Mouse (Mus musculus) heart, embryonic 12.5 days (tissue): ENCODE results near the gene Cenpe. TPM values are rescaled to one million over a fixed set of nuclear protein-coding genes. Genes with fewer than 3 reads are reported as not detected.
"Not testable (repeated sequence)": the region's sequence is repeated elsewhere in the genome, so short reads cannot be mapped to it uniquely, and the experiment has no call there.

Experiments used
- ATAC-seq: fragments of 200-750 bp; cut with Nextera tagmentation; 2 replicates; pipeline ENCODE4 v1.8.0; 2017; ENCODE audit warnings: moderate TSS enrichment, moderate library complexity; ENCODE audit not compliant: insufficient number of reproducible peaks, low FRiP score
- H3K27ac ChIP-seq: fragments of 300-500 bp; sonication (generic); 2 replicates; pipeline ENCODE4 v1.5.1; 2016; ENCODE audit warnings: mild to moderate bottlenecking, moderate library complexity; ENCODE audit not compliant: poor library complexity, severe bottlenecking
- H3K27me3 ChIP-seq: fragments of 300-500 bp; sonication (generic); replicated peaks from 2 replicates; pipeline ENCODE4 v1.6.1; 2016; ENCODE audit warnings: mild to moderate bottlenecking, moderate library complexity
- H3K36me3 ChIP-seq: fragments of 300-500 bp; sonication (generic); 2 replicates; pipeline ENCODE4 v1.6.1; 2016; ENCODE audit warnings: mild to moderate bottlenecking, moderate library complexity
- H3K4me1 ChIP-seq: fragments of 300-500 bp; sonication (generic); replicated peaks from 2 replicates; pipeline ENCODE4 v1.6.1; 2016; ENCODE audit warnings: mild to moderate bottlenecking
- H3K4me2 ChIP-seq: fragments of 300-500 bp; sonication (generic); 2 replicates; pipeline ENCODE4 v1.6.1; 2016; ENCODE audit warnings: mild to moderate bottlenecking, moderate library complexity
- H3K4me3 ChIP-seq: fragments of 300-500 bp; sonication (generic); 2 replicates; pipeline ENCODE4 v1.5.1; 2016; ENCODE audit warnings: mild to moderate bottlenecking
- H3K9ac ChIP-seq: fragments of 300-500 bp; sonication (generic); 2 replicates; pipeline ENCODE4 v1.6.1; 2016; ENCODE audit warnings: mild to moderate bottlenecking, moderate library complexity
- H3K9me3 ChIP-seq: fragments of 300-500 bp; sonication (generic); replicated peaks from 2 replicates; pipeline ENCODE4 v1.6.1; 2016; ENCODE audit warnings: mild to moderate bottlenecking, moderate library complexity
- WGBS: fragments of 180-500 bp; shearing (Covaris S2); methylation state at CpG from one replicate; pipeline ENCODE4 v1.1.7; 2016; 5-methylcytosine and 5-hydroxymethylcytosine counted together
- polyA plus RNA-seq: library from polyadenylated mRNA; unstranded; fragments of >200 nt; fragmentation: Nextera tagmentation; extraction: Ambion mirVana; gene quantifications from 2 replicates; pipeline ENCODE4 v1.2.1, GENCODE M21; 2016

The Cenpe gene
- 21.9 and 23.6 TPM in 2 replicates for polyA plus RNA-seq

GRCm38 (mm10) chr3:135211805-135212657, at the start of gene Cenpe:
TSS of gene Cenpe (plus strand) at chr3:135212537.
- Histone ChIP-seq H3K4me1 (peaks cover 14% of the 10 kb centered on the region), H3K27ac (peak within 1 kb of the TSS; percentile 65), H3K4me2 (peak within 1 kb of the TSS; percentile 79), H3K9me3 (no peaks in the 10 kb centered on the region), H3K36me3 (peaks cover 12% of the 10 kb centered on the region), H3K9ac (peak within 1 kb of the TSS; percentile 85), H3K4me3 (peak within 1 kb of the TSS; percentile 97), H3K27me3 (no peaks in the 10 kb centered on the region)
- WGBS: 5% methylated on average over 29 of the region's 29 CpGs
- peak; percentile 92 for ATAC-seq

DNA sequence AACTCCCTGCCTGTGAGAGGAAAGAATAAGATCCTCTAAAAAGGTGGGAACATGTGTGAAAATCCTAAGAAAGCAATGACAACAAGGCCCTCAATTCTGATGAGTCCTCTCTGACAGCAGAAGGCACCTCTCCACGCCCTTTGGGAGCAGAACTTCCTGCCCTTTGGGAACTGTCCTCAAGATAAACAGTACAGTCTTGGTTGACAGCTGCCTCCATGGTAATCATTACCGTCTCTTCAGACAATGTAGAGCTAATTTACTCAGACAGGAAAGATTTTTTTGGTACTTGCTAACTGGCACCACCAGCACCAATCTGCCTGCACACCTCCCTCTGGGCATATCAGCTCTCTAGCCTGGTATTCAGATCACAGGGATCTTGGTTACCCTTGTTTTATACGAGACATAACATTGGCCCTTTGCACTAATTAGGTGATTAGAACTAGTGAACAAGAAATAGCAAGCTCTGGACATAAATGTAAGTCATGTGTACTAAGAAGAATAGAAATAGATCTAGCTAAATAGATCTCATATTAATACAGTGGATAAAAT, 40.4 kb upstream of the Cenpe start:
- no peaks in the 10 kb centered on the region for H3K9me3 ChIP-seq
- no peak overlapping the region for H3K4me2 ChIP-seq
- H3K4me1 ChIP-seq: no peaks in the 10 kb centered on the region
- H3K27ac ChIP-seq: no peak overlapping the region
- H3K9ac ChIP-seq: no peak overlapping the region
- ATAC-seq: no peak
- 37% methylated on average over 3 of the region's 3 CpGs for WGBS
- H3K4me3 ChIP-seq: no peak overlapping the region
- H3K27me3 ChIP-seq: no peaks in the 10 kb centered on the region
- no peaks in the 10 kb centered on the region for H3K36me3 ChIP-seq

GRCm38 (mm10) chr3:135191861-135192260, 20.5 kb upstream of the Cenpe start:
- Histone ChIP-seq H3K27ac (no peak overlapping the region), H3K4me3 (no peak overlapping the region), H3K9ac (no peak overlapping the region), H3K9me3 (peaks cover under 1% of the 10 kb centered on the region; the same call in 1 of the 2 replicates), H3K27me3 (no peaks in the 10 kb centered on the region), H3K36me3 (no peaks in the 10 kb centered on the region), H3K4me2 (no peak overlapping the region), H3K4me1 (no peaks in the 10 kb centered on the region)
- 76% methylated on average over 6 of the region's 6 CpGs for WGBS
- ATAC-seq: no peak

DNA sequence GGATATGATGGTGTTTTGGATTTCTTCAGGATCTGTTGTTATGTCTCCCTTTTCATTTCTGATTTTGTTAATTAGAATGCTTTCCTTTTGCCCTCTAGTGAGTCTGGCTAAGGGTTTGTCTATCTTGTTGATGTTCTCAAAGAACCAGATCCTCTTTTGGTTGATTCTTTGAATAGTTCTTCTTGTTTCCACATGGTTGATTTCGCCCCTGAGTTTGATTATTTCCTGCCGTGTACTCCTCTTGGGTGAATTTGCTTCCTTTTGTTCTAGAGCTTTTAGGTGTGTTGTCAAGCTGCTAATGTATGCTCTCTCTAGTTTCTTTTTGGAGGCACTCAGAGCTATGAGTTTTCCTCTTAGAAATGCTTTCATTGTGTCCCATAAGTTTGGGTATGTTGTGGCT, 14.3 kb upstream of the Cenpe start:
- H3K36me3 ChIP-seq, H3K4me2 ChIP-seq, H3K4me1 ChIP-seq, H3K27ac ChIP-seq, H3K4me3 ChIP-seq, H3K27me3 ChIP-seq, H3K9me3 ChIP-seq, H3K9ac ChIP-seq, ATAC-seq: not testable (repeated sequence)
- WGBS: 72% methylated on average over 2 of the region's 2 CpGs

GRCm38 (mm10) chr3:135200409-135201303, 11.7 kb upstream of the Cenpe start:
- H3K27ac ChIP-seq: no peak overlapping the region
- 81% methylated on average over 17 of the region's 17 CpGs for WGBS
- H3K36me3 ChIP-seq: no peaks in the 10 kb centered on the region
- H3K4me3 ChIP-seq: no peak overlapping the region
- H3K9ac ChIP-seq: no peak overlapping the region
- H3K4me1 ChIP-seq: no peaks in the 10 kb centered on the region
- ATAC-seq: no peak
- H3K27me3 ChIP-seq: no peaks in the 10 kb centered on the region
- H3K4me2 ChIP-seq: no peak overlapping the region
- H3K9me3 ChIP-seq: no peaks in the 10 kb centered on the region

- WGBS: 37% methylated on average over 4 of the region's 4 CpGs
- H3K9me3 ChIP-seq: no peaks in the 10 kb centered on the region
- no peaks in the 10 kb centered on the region for H3K36me3 ChIP-seq
- no peak for ATAC-seq
- no peaks in the 10 kb centered on the region for H3K4me1 ChIP-seq
- H3K4me2 ChIP-seq: no peak overlapping the region
- H3K27me3 ChIP-seq: no peaks in the 10 kb centered on the region
- H3K9ac ChIP-seq: no peak overlapping the region
- H3K4me3 ChIP-seq: no peak overlapping the region
- H3K27ac ChIP-seq: no peak overlapping the region
Measured at GRCm38 (mm10) chr3:135206621-135207020, 5.7 kb upstream of the Cenpe start.

GRCm38 (mm10) chr3:135212658-135213350, 467 bp downstream of the Cenpe start:
- Histone ChIP-seq H3K4me3 (peak overlapping the region; percentile 97), H3K36me3 (peaks cover 17% of the 10 kb centered on the region), H3K27ac (no peak overlapping the region), H3K9me3 (no peaks in the 10 kb centered on the region), H3K9ac (peak overlapping the region; percentile 85), H3K4me2 (peak overlapping the region; percentile 79), H3K4me1 (peaks cover 14% of the 10 kb centered on the region), H3K27me3 (no peaks in the 10 kb centered on the region)
- under 1% methylated on average over 26 of the region's 26 CpGs for WGBS
- ATAC-seq: peak; percentile 55

GRCm38 (mm10) chr3:135232058-135232457, 19.7 kb downstream of the Cenpe start:
- no peaks in the 10 kb centered on the region for H3K27me3 ChIP-seq
- WGBS: 67% methylated on average over 3 of the region's 3 CpGs
- no peak for ATAC-seq

DNA sequence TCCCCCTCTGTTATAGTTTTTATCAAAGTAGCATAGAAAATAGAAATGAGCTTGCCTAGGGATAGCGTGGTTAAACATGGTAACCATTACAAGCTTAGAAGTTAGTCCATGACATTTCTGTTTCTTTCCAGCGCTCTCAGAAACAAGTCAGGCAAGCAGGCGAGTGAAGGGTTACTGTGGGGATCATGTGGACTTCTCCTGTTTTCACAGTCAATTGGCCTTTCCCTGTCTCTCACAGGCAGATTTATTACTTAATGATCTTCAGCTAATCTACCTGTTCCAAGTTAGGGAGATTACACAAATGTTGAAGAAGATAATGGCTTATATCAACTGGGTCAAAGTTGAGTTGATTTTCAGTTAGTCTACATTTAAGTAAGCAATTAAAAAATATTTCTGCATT, 20.1 kb downstream of the Cenpe start:
- Histone ChIP-seq H3K27ac (no peak overlapping the region), H3K36me3 (peaks cover 66% of the 10 kb centered on the region), H3K9me3 (no peaks in the 10 kb centered on the region), H3K27me3 (no peaks in the 10 kb centered on the region), H3K9ac (no peak overlapping the region), H3K4me2 (no peak overlapping the region), H3K4me3 (no peak overlapping the region), H3K4me1 (no peaks in the 10 kb centered on the region)
- WGBS: 95% methylated on average over 3 of the region's 3 CpGs
- ATAC-seq: no peak

More at GRCm38 (mm10) chr3:135232058-135232457, 19.7 kb downstream of the Cenpe start:
- Histone ChIP-seq H3K9ac (no peak overlapping the region), H3K27ac (no peak overlapping the region), H3K36me3 (peaks cover 63% of the 10 kb centered on the region), H3K9me3 (no peaks in the 10 kb centered on the region), H3K4me3 (no peak overlapping the region), H3K4me2 (no peak overlapping the region), H3K4me1 (no peaks in the 10 kb centered on the region)

GRCm38 (mm10) chr3:135245733-135246132, 33.4 kb downstream of the Cenpe start:
- Histone ChIP-seq H3K9me3 (no peaks in the 10 kb centered on the region), H3K4me2 (no peak overlapping the region), H3K9ac (no peak overlapping the region), H3K4me3 (no peak overlapping the region), H3K27ac (no peak overlapping the region), H3K4me1 (no peaks in the 10 kb centered on the region), H3K36me3 (peaks cover 85% of the 10 kb centered on the region), H3K27me3 (no peaks in the 10 kb centered on the region)
- no peak for ATAC-seq
